Mouse (Mus musculus): ENCODE data around the gene Gchfr. TPM values are rescaled to one million over a fixed set of nuclear protein-coding genes. Genes with fewer than 3 reads are reported as not detected.

The Gchfr gene
- total RNA-seq, 2 experiments from 2014 or later: not detected

GRCm38 (mm10) chr2:119172862-119173576 is 5.4 kb downstream of the Gchfr start:
- DNase-seq: peak in 1 of 2 experiments; percentile 44
- intact Hi-C loops (cut with DNase I): no loop called here

GRCm38 (mm10) chr2:119173991-119174651 is 6.5 kb downstream of the Gchfr start, which contains the start of gene Gm14137:
Gene Gm14137 (plus strand): TSS chr2:119174509.
- intact Hi-C loops (cut with DNase I): no loop called here

DNA sequence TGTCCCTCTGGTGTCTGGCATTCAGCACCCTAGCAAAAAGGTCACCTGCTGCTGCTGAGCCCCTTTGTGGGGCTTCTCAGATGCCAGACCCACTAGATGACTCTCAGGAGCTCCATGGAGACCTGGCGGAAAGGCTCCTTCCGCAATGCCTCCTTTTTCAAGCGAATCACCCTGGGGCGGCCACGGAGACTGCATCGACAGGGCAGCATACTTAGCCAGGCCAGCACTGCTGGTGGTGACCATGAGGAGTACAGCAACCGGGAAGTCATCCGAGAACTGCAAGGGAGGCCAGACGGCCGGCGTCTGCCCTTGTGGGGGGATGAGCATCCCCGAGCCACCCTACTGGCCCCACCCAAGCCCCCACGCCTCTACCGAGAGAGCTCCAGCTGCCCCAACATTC is 7.3 kb downstream of the Gchfr start:
- DNase-seq: no peak
- intact Hi-C loops (cut with DNase I): no loop called here

More at GRCm38 (mm10) chr2:119173991-119174651, 6.5 kb downstream of the Gchfr start, which contains the start of gene Gm14137:
- DNase-seq: no peak

DNA sequence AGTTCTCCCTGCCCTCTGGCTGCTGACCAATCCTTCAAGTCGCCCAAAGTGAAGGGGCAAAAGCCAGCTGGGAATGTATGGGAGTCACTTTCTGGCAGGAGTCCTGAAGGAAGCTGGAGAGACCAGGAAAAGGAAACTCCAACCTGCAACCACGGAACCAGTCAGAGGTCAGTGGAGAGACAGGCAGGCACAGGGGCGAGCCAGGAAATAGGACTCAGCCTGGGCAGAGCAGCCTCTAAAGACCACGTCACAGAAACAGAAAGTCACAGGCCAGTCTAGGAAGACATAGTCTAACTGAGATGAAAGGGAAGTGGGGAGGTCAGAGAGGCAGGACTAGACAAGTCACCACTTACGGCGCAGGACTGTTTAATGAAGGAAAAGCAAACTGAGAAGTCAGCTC is 8.0 kb downstream of the Gchfr start:
- intact Hi-C loops (cut with DNase I): no loop called here
- DNase-seq: no peak

- intact Hi-C loops (cut with DNase I): no loop called here
- DNase-seq: no peak
Observed at GRCm38 (mm10) chr2:119176761-119177160, 9.2 kb downstream of the Gchfr start.

DNA sequence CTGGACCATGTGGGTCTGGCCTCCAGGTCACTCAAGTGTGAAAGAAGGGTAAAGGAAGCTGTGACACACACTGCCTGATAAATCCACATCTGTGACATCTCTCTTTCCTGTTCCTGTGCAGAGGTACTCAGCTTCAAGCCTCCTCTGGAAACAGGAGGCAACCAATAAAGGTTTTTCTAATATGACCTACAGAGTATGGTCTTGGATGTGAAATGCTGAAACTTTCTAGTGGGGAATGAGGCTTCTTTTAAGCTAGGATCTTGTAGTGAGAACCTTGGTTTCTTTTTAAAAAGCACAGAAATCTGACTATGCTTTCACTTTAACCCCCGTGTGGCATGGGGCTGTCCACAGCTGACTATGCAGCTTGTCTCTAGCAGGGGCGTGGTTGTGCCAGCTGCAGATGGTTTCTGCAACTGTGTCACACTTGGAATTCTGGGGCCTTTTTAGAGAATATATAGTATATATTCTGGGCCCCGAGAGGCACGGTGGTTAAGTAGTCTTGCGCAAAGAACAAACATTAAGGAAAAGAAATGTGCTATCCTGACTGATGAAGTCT is 9.9 kb downstream of the Gchfr start:
- DNase-seq: no peak
- intact Hi-C loops (cut with DNase I): no loop called here

- intact Hi-C loops (cut with DNase I): loop anchor here (10.0 kb wide), 1 partner anchor 278 kb away; the partner anchor contains the start of gene Bahd1
- DNase-seq: no peak
Observed at GRCm38 (mm10) chr2:119182914-119183313, 15.3 kb downstream of the Gchfr start.

- intact Hi-C loops (cut with DNase I): loop anchor here (5.0 to 10.0 kb wide), 4 partner anchors 47 to 284 kb away; partner anchors contain the start of gene Bahd1
Observed at GRCm38 (mm10) chr2:119189029-119189710, 21.6 kb downstream of the Gchfr start.

DNA sequence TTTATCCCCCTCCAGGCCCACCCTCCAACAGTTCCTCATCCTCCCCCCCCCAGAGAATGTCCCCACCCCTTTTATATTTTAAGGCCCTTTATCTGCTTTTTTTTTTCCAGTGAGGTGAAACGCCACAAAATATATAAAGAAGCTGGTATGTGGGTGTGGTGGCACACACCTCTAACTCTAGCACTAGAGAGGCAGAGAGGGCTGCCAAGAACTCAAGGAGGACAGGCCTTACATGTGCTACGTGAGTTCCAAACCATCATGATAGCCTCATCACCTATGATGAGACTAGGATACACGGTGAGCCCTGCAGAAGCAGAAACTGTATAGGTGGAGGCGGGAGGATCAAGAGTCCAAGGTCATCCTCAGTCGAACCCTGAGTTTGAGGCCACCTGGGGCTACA is 23.4 kb downstream of the Gchfr start:
- DNase-seq: no peak

More at GRCm38 (mm10) chr2:119189029-119189710, 21.6 kb downstream of the Gchfr start:
- peak; percentile 82 to 86 for DNase-seq

DNA sequence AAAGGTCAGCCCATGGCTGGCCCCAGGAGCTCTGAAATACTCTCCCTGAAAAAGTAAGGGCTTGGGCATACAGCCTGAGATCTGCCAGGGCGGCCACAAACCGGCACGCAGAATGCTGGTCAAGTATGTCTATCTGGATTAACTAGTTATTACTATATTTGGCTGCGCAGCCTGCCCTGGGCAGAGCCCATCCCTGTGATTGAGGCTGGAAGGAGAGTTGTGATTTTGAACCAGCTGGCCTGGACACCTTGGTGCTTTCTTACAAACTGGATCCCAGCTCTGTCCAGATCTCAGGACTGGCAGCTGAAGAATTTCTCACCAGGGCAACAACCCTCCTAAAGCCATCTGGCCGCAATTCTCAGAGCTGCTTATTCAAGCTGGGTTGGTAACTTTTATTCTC is 26.6 kb downstream of the Gchfr start:
- intact Hi-C loops (cut with DNase I): loop anchor here (5.0 kb wide), 1 partner anchor 37 kb away; the partner anchor contains the start of gene Rmdn3
- DNase-seq: peak; percentile 43

More for the DNA sequence above, 23.4 kb downstream of the Gchfr start:
- intact Hi-C loops (cut with DNase I): loop anchor here (5.0 kb wide), 1 partner anchor 34 kb away; the partner anchor contains the start of gene Rmdn3

DNA sequence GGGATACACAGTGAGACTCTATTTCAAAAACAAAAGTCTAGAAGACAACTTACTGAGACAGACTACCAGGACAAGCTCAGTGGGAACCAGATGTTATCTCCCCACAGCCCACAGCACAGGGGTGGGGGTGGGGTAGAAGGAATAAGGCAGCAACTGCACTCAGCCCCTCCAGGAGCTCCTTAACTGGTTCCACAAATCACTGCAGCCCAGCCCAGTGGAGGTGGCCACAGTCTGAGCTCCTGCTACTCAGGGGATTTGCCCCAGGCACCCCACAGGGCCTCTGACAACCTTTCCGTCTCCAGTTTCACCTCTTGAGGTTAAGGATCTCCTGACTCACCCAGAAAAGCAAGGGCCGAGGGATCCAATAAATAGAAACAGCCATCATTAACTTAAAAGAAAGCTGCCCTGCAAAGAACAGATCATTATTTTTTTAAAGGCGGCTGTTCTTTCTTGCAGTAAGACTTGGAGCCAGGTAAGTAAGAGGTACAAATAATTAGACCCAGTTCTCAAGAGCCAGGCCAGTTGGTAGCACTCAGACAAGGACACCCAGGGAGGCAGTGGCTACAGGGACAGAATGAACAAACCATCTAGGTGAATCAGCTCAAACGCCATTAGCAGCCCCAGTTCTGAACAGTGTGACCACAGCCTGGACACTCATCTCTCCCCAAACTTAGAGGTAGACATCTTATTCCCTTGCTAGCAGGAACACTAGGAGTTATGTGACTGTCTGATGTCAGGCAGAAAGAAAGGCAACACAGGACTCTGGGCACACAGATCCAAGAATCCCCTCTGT is 28.9 kb downstream of the Gchfr start:
- DNase-seq: no peak
- intact Hi-C loops (cut with DNase I): no loop called here

- DNase-seq: no peak
- intact Hi-C loops (cut with DNase I): no loop called here
Observed at GRCm38 (mm10) chr2:119197493-119197892, 29.9 kb downstream of the Gchfr start.

DNA sequence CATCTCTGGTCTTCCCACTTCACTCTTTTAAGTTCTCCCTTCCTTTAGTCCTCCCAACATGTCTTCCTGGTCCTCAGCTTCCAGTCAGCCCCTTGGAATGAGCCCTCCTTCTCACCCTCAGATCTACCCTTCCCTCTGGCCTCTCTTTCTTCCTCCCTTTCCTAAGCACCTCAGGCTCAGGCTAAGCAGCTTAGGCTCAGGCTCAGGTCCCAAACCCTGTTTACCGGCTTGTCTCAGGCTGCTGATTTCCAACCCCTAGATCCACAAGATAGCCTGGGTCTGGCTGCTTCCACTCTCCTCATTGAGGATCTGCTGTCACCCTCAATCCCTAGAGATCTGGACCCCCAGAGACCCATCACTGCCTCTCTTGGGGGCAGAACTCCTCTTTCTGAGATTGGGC is 30.5 kb downstream of the Gchfr start:
- DNase-seq: no peak
- intact Hi-C loops (cut with DNase I): no loop called here

DNA sequence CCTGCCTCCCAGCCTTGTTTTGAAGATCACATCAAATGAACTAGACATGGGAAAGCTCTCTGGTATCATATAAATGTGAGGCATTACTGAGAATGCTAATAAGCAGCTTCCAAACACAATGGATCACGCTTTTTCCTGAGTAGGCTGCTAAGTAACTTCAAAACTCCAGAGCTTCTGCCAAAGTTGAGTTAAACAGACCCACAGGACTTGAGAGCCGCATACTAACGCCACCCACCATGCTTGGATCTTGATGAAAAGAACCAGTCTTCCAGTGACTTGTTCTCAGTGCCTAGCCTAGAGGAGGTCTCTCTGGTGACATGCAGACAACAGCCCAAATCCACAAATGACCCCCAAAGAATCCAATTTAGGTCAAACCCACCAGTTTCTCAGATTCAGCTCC is 31.4 kb downstream of the Gchfr start:
- intact Hi-C loops (cut with DNase I): no loop called here
- no peak for DNase-seq

DNA sequence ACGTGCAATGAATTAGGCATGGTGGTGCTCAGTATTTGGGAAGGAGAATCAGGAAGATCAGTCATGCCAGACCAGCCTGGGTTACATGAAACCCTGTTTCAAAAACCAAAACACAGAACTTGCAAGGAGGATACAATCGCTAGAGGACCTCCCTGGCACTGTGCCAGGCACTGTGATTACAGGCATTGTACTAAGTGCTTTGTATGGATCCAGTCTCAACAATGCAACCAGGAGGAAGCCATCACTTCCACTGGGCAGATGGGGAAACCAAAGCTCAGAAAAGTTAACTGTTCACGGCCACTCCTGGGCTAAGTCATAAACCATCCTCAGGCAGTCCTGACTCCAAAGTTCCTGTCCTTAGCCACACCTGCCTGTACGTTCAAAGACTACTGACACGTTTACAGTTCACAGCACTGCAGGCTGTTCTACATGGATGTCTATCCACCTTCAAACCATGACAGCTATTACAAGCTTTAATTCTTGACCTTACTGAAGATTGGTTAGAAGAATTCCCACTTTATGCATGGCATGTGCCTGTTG is 35.4 kb downstream of the Gchfr start:
- peak in 1 of 2 experiments; percentile 31 for DNase-seq
- intact Hi-C loops (cut with DNase I): loop anchor here (10.0 kb wide), 1 partner anchor 1572 kb away; no protein-coding TSS in a partner anchor

DNA sequence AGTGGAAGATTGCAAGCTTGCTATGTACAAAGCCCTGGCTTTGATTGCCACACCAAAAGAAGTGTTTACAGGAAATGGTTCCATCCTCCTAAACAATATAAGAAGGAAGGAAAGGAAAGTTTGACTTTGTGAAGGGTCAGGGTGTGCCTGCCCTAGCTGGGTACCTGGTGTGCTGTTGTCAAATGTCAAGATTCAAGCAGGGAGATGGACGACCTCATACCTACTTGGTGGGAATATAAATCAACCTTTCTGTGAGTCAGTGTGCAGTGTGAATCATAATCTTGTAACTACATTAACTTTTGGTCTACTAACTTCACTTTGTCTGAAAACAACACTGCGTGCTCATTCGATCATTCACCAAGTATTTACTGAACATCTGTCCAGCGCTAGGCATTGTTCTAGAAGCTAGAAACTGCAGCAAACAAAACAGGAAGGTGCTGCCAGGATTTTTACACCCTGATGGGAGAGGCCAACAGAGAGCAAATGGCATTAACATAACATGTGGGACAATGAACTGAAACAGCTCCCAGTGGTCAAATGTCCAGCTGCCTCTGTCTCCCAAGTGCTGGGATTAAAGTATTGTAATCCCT is 36.4 kb downstream of the Gchfr start:
- intact Hi-C loops (cut with DNase I): loop anchor here (10.0 kb wide), 1 partner anchor 1571 kb away; no protein-coding TSS in a partner anchor
- DNase-seq: no peak

- intact Hi-C loops (cut with DNase I): loop anchor here (10.0 kb wide), 1 partner anchor 1567 kb away; no protein-coding TSS in a partner anchor
- DNase-seq: no peak
Observed at GRCm38 (mm10) chr2:119207961-119208343, 40.4 kb downstream of the Gchfr start.

GRCm38 (mm10) chr2:119208344-119209175 is 41.0 kb downstream of the Gchfr start, which contains the start of the genes Zfyve19 and Dnajc17:
Gene Zfyve19 (plus strand): TSS chr2:119208617.
Gene Dnajc17 (minus strand): TSS chr2:119208795.
- peak; percentile 91 to 95 for DNase-seq
- intact Hi-C loops (cut with DNase I): loop anchor here (10.0 kb wide), 1 partner anchor 1566 kb away; no protein-coding TSS in a partner anchor

Data from gastrocnemius, postnatal 36 days (tissue).